In the genomic region with DNA sequence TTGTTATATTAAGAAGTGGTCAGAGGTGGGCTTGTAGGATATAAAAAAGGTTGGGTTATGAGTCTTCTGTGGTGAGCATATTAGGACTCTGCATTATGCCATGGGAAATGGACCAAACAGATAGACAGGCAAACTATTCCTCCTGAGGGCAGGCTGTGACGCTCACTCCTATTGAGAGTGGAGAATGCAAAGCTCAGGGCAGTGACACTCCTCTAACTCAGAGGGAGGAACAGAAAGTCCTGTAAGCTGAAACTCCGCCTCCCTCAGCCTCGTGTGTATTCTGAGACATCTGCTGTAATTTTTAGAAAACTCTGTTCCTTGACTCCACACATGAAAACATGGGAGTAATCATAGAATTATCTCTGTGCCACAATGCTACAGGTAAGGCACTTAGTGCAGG, we compare ENCODE assay signal across 15 mouse cellular contexts.
"Had no signal": no experiment of that assay in that cellular context is flagged by ENCODE, and none has a peak within 500 bp of the region (broad histone marks: within the 10 kb centered on the region; RNA-seq: fewer than 3 reads in every experiment).

No protein-coding gene starts in this region.

- H3K27ac ChIP-seq: layer of hippocampus, adult 2 months; limb, embryonic 13.5 days; liver, embryonic 14.5 days; lung, embryonic 15.5 days; midbrain, embryonic 15.5 days; neural tube, embryonic 12.5 days had no signal

- H3K9ac ChIP-seq: limb, embryonic 13.5 days; liver, embryonic 14.5 days; lung, embryonic 15.5 days; midbrain, embryonic 15.5 days; neural tube, embryonic 12.5 days had no signal

- H3K9me3 ChIP-seq: limb, embryonic 13.5 days; lung, embryonic 15.5 days; megakaryocyte, embryonic 14.5 days; midbrain, embryonic 15.5 days; neural tube, embryonic 12.5 days had no signal

- H3K4me2 ChIP-seq: limb, embryonic 13.5 days; lung, embryonic 15.5 days; midbrain, embryonic 11.5 days; midbrain, embryonic 15.5 days; neural tube, embryonic 12.5 days had no signal

- H3K36me3 ChIP-seq: limb, embryonic 13.5 days; lung, embryonic 15.5 days; midbrain, embryonic 15.5 days; neural tube, embryonic 12.5 days had no signal

- ATAC-seq: intestine, postnatal 0 days; midbrain, embryonic 15.5 days had no signal

- H3K27me3 ChIP-seq: limb, embryonic 13.5 days; lung, embryonic 15.5 days; midbrain, embryonic 15.5 days; neural tube, embryonic 12.5 days had no signal

- H3K4me3 ChIP-seq: layer of hippocampus, adult 2 months; limb, embryonic 13.5 days; lung, embryonic 15.5 days; megakaryocyte, embryonic 14.5 days; midbrain, embryonic 15.5 days; neural tube, embryonic 12.5 days had no signal

- DNase-seq: kidney, adult 8-10 months; kidney, postnatal 36 days; left cerebral cortex, postnatal 4 days; spleen, adult 18-20 months; thymus, adult 18-20 months; thymus, postnatal 14 days had no signal

- H3K4me1 ChIP-seq: limb, embryonic 13.5 days; midbrain, embryonic 15.5 days; neural tube, embryonic 12.5 days had no signal
